Mouse (Mus musculus) v-Abl transformed pro-B cells (cell line): ENCODE data around the gene Zfp740.
"Not testable (repeated sequence)": the region's sequence is repeated elsewhere in the genome, so short reads cannot be mapped to it uniquely, and the experiment has no call there.

ENCODE experiments used
- in situ Hi-C, 2 experiments: fragments of 400-800 bp; cut with MboI; formaldehyde crosslinking; loops; one replicate each; pipeline ENCODE4 v1.15.1; 2025; ENCODE audit not compliant: unreplicated experiment in 2 of 2

Zfp740 gene

DNA sequence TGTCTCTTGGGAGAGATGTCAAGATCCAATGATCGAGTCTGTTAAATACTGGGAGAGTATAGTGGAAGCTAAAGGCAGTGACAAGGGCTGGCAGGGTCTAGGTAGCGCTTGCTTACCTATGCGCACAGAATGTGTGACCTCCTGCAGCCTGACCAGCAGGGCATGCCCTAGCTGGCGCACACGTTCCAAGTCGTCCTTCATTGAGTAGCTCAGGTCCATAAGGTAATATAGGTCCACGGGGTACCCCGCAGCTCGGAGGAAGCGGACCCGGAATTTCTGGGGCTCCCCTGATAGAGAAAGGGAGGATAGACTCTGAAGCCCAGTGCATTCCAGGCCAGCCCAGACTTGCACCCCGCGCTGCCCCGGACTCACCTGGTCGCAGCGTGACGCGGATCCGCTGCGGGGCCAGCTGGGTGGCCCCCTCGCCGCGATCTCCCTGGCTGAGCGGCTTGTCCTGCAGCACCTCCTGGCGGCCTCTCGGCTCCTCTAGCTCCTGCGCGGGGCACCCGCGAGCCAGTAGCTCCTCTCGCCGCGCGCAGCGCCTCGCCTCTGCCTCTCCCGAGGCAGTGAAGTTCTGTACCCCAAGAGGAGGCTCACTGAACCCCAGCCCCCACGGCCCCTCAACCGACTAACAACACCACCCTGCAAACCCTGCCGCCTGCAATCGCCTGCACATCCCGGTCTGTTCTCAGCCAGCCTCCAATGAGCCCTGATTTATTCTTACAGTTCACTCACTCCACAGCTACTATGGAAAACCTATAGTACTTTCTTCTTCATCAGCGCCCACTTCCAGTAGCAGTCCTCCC is 21.3 kb downstream of the Zfp740 start:
- in situ Hi-C loops: loop anchor here (5.0 kb wide), 2 partner anchors 47 to 237 kb away; no protein-coding TSS in a partner anchor

DNA sequence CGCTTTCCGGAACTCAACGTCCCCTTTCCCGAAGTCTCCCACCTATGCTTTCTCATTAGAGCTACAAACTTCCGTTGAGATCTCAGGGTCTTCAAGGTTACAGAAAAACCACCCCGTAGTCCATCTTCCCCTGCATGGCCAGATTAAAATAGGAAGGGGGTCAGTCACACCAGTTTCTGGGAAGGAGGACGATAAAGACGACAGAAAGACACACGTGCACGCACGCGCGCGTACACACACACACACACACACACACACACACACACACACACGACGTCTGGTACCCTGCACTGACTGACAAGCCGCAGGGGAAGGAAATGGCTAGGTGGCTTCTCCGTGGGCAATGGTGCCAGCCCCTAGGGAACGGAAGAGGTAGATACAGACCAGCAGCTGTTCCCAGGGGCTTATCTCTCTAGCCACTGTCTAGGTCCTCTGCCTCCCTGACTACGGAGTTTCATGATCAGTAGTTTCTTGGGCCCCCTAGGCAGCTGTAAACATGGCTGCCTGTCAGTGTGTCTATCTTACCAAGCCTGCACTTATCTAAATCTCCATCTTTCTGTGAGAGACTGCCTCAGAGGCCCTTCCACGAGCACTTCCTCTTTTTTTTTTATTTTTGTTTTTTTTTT is 22.1 kb downstream of the Zfp740 start:
- in situ Hi-C loops: loop anchor here (5.0 kb wide), 2 partner anchors 48 to 238 kb away; no protein-coding TSS in a partner anchor

DNA sequence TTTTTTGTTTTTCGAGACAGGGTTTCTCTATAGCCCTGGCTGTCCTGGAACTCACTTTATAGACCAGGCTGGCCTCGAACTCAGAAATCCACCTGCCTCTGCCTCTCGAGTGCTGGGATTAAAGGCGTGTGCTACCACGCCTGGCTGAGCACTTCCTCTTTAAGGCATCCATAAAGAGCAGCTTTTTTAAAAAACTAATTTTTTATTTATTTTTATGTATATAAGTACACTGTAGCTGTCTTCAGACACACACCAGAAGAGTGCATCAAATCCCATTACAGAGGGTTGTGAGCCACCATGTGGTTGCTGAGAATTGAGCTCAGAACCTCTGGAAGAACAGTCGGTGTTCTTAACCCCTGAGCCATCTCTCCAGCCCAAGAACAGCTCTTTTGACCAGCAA is 22.6 kb downstream of the Zfp740 start:
- in situ Hi-C loops: not testable (repeated sequence)

DNA sequence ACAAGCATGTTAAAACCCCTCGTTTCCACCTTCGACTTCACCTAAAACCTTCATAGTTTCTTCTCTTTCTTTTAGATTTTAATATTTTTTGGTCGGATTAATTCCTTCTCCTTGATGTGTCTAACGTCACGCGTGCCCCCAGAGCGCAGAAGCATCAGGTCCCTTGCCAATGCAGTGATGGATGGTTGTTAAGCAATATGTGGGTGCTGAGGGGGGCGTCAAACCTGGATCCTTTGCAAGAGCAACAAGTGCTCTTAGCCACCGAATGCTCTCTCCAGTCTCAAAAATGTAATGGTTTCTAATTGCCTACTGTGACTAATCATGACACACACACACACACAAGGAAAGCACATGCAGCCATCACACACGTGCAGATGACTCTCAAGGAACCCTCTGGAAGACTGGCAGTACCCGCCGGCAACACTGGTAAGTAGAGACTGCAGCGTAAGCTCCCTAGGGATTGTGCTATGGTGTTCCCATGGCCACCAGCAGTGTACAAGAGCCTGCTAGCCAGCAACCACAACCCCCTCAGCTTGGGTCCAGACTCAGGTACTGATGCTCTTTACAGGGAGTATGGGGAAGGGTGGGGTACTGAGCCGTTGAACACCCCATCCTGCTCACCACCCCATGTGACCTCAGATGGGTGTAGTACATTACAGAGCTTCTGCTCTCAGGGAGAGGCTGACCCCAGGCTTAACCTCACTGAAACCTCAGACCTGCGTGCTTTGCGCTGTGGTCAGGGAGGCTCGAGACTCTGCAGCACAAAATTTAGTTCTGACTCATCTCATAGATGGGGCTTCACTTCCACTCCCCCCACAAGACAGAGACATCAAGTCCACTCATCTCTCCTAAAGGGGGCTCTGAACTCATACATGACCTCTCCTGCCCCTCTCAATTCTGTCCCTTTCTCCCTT is 27.6 kb downstream of the Zfp740 start:
- in situ Hi-C loops: loop anchor here in 1 of 2 experiments (10.0 kb wide), 1 partner anchor 214 kb away; the partner anchor contains the start of gene Amhr2

DNA sequence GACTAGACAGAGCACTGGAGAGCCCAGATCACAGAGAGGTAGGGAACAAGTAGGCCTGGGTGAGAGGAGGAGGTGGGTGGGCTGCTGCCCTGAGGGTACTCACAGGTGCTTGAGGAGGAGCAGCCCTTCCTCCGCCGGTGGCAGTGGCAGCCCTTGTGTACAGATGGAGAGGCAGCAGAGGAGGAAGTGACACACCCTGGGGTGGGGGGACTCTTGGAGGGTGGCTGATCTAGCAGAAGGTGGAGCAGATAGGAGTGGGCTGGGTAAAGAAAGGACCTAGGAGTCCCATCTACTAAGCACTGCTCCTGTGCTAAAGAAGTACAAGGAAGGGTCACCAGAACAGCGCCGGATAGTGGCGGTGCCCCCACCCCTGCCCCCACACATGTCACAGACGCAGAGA is 28.7 kb downstream of the Zfp740 start, which contains the start of gene Itgb7:
Itgb7 (minus strand) TSS at position 197 of the 400 bp plus-strand sequence.
- in situ Hi-C loops: loop anchor here in 1 of 2 experiments (10.0 kb wide), 1 partner anchor 213 kb away; the partner anchor contains the start of gene Amhr2

GRCm38 (mm10) chr15:102232764-102233163 is 29.7 kb downstream of the Zfp740 start:
- in situ Hi-C loops: loop anchor here in 1 of 2 experiments (10.0 kb wide), 1 partner anchor 212 kb away; the partner anchor contains the start of gene Amhr2

GRCm38 (mm10) chr15:102233896-102234295 is 30.8 kb downstream of the Zfp740 start:
- in situ Hi-C loops: loop anchor here in 1 of 2 experiments (10.0 kb wide), 1 partner anchor 211 kb away; the partner anchor contains the start of gene Amhr2

DNA sequence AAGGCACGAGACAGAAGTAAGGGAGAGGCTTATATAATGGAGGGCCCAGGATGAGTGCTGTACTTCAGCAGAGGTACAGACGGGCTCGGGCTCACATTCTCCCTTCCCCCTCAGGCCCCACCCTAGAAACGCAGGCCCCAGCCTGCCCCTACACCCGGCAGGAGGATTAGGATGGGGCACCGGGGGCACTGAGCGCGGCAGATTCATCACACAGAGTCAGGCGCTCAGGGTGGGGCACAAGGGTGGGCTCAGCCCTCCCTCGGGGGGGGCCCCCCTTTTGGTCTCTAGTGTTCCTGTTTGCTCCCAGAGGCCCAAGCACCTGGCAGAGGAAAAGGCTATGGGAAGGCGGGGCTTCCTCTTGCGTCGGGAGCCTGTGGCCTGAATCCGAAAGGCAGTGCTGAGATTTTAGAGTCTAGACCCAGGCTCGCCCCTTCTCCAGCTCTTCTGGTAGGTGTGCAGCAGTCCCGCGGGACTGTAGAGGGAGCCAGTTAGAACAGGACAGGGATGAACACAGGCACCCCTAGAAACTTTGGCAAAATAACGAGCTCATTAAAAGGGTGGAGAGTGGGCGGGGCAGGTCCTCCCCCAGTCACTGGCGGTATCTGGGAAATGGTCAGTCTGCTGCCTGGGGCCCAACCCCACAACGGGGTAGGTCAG is 32.5 kb downstream of the Zfp740 start:
- in situ Hi-C loops: loop anchor here (5.0 to 10.0 kb wide), 4 partner anchors 37 to 209 kb away; partner anchors contain the start of genes Amhr2 (in 1 of the 2) and Gm9918 (in 1 of the 2)

- in situ Hi-C loops: loop anchor here (5.0 to 10.0 kb wide), 4 partner anchors 34 to 206 kb away; partner anchors contain the start of genes Amhr2 (in 1 of the 2) and Gm9918 (in 1 of the 2)
Observed at GRCm38 (mm10) chr15:102238543-102239259, 35.7 kb downstream of the Zfp740 start.

DNA sequence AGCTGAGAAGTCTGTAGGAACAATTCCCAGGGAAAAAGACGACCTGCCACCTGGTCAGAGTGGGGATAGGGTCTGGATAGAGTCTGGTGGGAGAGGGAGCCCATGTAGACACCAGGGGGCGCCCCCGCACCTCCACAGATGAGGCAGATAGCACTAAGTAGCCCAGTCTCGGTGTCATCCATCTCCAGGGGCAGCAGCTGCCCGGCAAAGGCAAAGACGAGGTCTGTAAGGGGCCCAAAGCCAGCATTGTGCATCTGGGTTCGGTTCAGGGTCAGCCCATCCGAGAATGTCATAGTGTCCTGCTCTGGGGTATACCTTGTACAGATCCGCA is 36.2 kb downstream of the Zfp740 start:
- in situ Hi-C loops: loop anchor here (5.0 to 10.0 kb wide), 4 partner anchors 33 to 206 kb away; partner anchors contain the start of genes Amhr2 (in 1 of the 2) and Gm9918 (in 1 of the 2)

- in situ Hi-C loops: loop anchor here (5.0 to 10.0 kb wide), 4 partner anchors 32 to 205 kb away; partner anchors contain the start of genes Amhr2 (in 1 of the 2) and Gm9918 (in 1 of the 2)
Observed at GRCm38 (mm10) chr15:102239851-102240250, 36.8 kb downstream of the Zfp740 start.

- in situ Hi-C loops: no loop called here
Observed at GRCm38 (mm10) chr15:102240607-102241006, 37.6 kb downstream of the Zfp740 start.

DNA sequence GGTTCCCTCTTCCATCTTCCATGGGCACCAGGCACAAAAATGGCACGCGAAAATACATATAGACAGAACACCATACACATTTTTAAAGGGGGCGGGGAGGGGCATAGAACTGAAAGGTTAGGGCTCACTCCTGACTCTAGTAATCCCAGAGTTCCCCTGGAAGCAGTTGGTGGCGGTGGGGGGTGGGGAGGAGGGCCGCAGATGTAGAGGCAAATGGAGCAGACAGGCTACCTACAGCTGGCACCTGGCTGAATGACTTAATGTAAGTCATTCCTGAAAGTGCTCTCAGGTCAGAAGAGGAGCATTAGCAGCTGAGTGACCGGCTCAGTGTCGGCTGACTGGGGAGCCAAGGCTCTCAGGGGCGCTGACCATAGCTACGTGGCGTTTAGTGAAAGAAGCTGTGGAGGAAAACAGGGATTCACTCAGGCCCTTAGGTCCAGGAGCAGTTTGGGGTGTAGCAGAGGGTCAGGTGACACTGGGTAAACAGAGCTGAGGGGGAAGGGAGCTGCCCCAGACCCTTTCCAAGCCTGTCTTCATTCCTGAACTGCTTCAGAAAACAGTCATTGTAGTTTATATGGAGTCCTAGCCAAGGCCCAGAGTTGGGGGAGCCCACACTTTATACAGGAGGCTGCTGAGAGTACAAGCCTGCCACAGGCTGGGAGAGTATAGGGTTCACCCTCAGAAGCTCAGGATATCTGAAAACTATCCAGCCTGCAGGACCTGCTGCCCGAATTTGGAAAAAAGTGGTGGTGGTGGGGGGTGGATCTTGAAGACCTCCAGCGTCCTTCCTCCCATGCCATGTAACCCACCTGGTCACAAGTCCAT is 39.6 kb downstream of the Zfp740 start:
- in situ Hi-C loops: no loop called here

- in situ Hi-C loops: no loop called here
Observed at GRCm38 (mm10) chr15:102243229-102244190, 40.5 kb downstream of the Zfp740 start.

DNA sequence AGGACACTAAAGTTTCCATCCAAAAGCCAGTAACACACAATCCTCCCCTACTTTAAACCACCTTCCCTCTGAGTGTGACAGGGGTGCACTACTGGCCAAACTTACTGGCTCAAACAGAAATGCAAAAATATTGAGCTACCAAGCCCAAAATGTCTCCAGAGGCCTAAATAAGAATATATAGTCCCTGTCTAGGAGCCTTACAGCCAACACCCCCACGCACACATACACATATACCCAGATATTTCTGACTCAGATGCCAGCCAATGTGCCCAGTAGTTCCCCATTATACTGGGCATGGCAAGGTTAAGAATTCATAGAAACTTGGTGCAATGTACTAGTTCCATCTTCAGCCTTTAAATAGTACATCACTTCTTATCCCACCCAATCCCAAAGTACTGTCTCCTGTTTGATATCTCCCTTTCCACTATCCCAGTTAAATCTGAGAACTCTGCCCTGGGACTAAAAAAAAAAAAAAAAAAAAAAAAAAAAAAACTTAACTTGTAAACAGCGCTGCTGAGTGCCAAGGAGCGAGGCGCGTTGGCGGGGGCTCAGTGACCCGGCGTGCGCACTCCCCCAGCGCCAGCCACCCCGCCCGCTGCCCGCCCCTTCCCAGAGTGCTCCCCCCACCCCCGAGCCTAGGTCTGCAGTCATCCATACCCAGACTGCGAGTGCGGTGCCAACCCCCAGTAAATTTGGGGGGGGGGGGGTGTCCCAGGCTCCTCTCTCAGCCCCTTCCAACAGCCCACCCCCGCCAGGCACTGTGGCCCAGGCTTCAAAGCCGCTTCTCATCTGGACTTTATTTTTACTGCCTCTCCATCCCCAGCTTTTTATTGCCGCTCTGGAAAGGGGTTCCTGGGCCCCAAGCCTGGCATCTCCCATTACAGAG is 41.5 kb downstream of the Zfp740 start:
- in situ Hi-C loops: loop anchor here in 1 of 2 experiments (5.0 kb wide), 1 partner anchor 38 kb away; no protein-coding TSS in a partner anchor

DNA sequence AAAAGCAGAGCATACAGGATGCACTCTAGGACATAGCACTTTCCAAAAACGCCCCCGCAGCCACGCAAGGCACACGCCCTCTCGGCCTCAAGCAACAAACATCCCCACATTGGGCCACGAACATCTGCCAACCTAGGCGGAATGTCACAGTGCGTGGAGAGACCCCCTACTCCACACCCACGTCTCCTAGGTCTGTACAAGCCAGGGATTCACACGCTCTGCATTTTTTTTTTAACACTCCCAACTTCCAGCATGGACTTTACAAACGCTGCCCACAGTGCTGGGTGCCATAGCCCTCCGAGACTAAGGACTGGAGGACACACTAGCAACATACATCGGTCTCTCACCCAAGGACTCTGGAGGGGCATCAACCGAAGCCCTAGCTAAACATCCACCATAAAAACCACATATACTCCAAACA is 42.4 kb downstream of the Zfp740 start:
- in situ Hi-C loops: loop anchor here in 1 of 2 experiments (5.0 kb wide), 1 partner anchor 37 kb away; no protein-coding TSS in a partner anchor
